Mouse (Mus musculus) midbrain, embryonic 14.5 days (tissue): ENCODE data around the gene Lonp2. TPM values are rescaled to one million over a fixed set of nuclear protein-coding genes. Genes with fewer than 3 reads are reported as not detected.

Source experiments
- ATAC-seq: fragments of 200-750 bp; cut with Nextera tagmentation; 2 replicates; pipeline ENCODE4 v1.8.0; 2017; ENCODE audit warnings: moderate number of reproducible peaks, moderate library complexity; ENCODE audit not compliant: low FRiP score, low TSS enrichment
- DNase-seq: peaks from one replicate; pipeline ENCODE4 v3.0.0-alpha.2; 2015
- H3K27ac ChIP-seq: fragments of 300-500 bp; sonication (generic); replicated peaks from 2 replicates; pipeline ENCODE4 v1.5.1; 2014; ENCODE audit warnings: mild to moderate bottlenecking, low read depth, low read length, moderate library complexity
- H3K27me3 ChIP-seq: fragments of 300-500 bp; sonication (generic); 2 replicates; pipeline ENCODE4 v1.6.1; 2014; ENCODE audit warnings: low read length, control low read depth, mixed read lengths; ENCODE audit not compliant: control insufficient read depth, insufficient read depth
- H3K36me3 ChIP-seq: fragments of 300-500 bp; sonication (generic); 2 replicates; pipeline ENCODE4 v1.6.1; 2014; ENCODE audit warnings: low read length, control low read depth; ENCODE audit not compliant: control insufficient read depth, insufficient read depth
- H3K4me1 ChIP-seq: fragments of 300-500 bp; sonication (generic); 2 replicates; pipeline ENCODE4 v1.6.1; 2014; ENCODE audit warnings: mild to moderate bottlenecking, antibody characterized with exemption, low read length, control low read depth; ENCODE audit not compliant: control insufficient read depth, insufficient read depth
- H3K4me2 ChIP-seq: fragments of 300-500 bp; sonication (generic); 2 replicates; pipeline ENCODE4 v1.6.1; 2014; ENCODE audit warnings: mild to moderate bottlenecking, low read length, moderate library complexity
- H3K4me3 ChIP-seq: fragments of 300-500 bp; sonication (generic); replicated peaks from 2 replicates; pipeline ENCODE4 v1.5.1; 2014; ENCODE audit warnings: low read depth, low read length
- H3K9ac ChIP-seq: fragments of 300-500 bp; sonication (generic); replicated peaks from 2 replicates; pipeline ENCODE4 v1.6.1; 2014; ENCODE audit warnings: mild to moderate bottlenecking, low read length, moderate library complexity
- H3K9me3 ChIP-seq: fragments of 300-500 bp; sonication (generic); 2 replicates; pipeline ENCODE4 v1.6.1; 2016; ENCODE audit warnings: low read length, control low read depth, mixed read lengths; ENCODE audit not compliant: control insufficient read depth
- WGBS: fragments of 180-500 bp; shearing (Covaris S2); extraction: QIAGEN DNeasy Blood & Tissue Kit; methylation state at CpG from one replicate; pipeline ENCODE4 v1.1.7; 2014; 5-methylcytosine and 5-hydroxymethylcytosine counted together
- polyA plus RNA-seq: library from polyadenylated mRNA; unstranded; fragments of >200 nt; fragmentation: Nextera tagmentation; extraction: Ambion mirVana; gene quantifications from 2 replicates; pipeline ENCODE4 v1.2.1, GENCODE M21; 2014

Gene Lonp2
- polyA plus RNA-seq, 1 experiment from 2014 or later, result 87.3 TPM

DNA sequence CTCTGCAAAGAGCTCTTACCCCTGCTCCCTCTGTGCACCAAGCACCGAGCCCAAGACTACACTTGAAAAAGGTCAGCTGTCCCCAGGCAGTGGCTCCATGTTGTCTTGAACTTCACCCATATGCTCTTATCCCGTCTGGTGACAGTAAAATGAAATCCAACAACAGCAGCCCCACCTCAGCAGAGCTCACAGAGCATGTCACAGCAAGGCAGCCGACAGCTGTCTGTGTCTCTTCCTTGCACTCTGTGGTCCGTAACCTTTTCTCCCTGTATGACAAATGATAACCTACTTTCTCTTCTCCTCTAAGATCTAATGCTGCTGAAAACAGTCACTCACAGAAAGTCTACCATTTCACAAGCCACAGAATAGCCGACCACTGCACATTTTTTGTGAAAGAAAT lies 82.9 kb downstream of the Lonp2 start:
- no peak for ATAC-seq
- 80% methylated on average over 5 of the region's 5 CpGs for WGBS

DNA sequence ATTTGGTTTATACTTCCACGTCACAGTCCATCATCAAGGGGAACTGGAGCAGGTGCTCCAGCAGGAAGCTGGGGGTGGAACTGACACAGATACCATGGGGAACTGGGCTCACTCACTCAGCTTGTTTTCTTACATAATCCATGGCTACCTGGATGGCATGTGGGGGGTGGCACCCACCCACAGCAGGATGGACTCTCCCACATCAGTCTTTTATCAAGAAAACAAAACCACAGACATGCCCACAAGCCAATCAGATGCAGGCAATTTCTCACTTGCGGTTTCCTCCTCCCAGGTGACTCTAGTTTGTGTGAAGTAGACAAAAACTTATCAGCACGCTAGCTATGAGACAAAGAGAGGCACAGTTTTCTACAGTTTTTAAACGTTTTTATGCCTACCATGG lies 84.0 kb downstream of the Lonp2 start:
- Histone ChIP-seq H3K27me3 (no peaks in the 10 kb centered on the region), H3K4me2 (no peak overlapping the region), H3K9ac (no peak overlapping the region), H3K27ac (no peak overlapping the region), H3K36me3 (peaks cover 17% of the 10 kb centered on the region), H3K4me3 (no peak overlapping the region), H3K9me3 (no peaks in the 10 kb centered on the region), H3K4me1 (no peaks in the 10 kb centered on the region; the same call in 1 of the 2 replicates)
- 75% methylated on average over 4 of the region's 4 CpGs for WGBS
- ATAC-seq (no peak), DNase-seq (no peak)

More for the DNA sequence above, 82.9 kb downstream of the Lonp2 start:
- H3K27me3 ChIP-seq, result no peaks in the 10 kb centered on the region
- no peak overlapping the region for H3K9ac ChIP-seq
- H3K27ac ChIP-seq, result no peak overlapping the region
- no peaks in the 10 kb centered on the region for H3K4me1 ChIP-seq
- no peak for DNase-seq
- no peak overlapping the region for H3K4me2 ChIP-seq
- no peak overlapping the region for H3K4me3 ChIP-seq
- H3K9me3 ChIP-seq, result no peaks in the 10 kb centered on the region
- H3K36me3 ChIP-seq, result peaks cover 17% of the 10 kb centered on the region

DNA sequence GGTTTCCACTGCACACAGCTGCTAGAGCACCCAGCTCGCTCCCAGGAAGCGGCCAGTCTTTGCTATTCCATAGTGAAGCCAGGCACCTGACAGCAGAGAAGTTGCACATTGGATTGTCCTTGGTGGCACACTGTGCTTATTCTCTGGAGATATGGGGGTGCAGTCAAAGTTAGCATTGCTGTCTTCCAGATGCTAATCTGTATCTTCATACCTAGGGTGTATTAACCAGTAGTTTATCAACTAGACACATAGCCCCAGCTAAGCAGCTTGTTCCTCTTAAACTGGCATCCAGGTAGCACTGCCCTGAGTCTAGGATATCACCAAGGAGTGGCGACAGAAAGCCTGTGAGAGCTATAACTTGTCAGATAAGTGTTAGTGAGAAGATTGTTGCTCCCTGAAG lies 88.8 kb downstream of the Lonp2 start:
- Histone ChIP-seq H3K36me3 (peaks cover 21% of the 10 kb centered on the region), H3K27ac (no peak overlapping the region), H3K4me1 (peaks cover 4% of the 10 kb centered on the region), H3K9ac (no peak overlapping the region), H3K4me3 (no peak overlapping the region), H3K9me3 (no peaks in the 10 kb centered on the region), H3K4me2 (no peak overlapping the region), H3K27me3 (no peaks in the 10 kb centered on the region)
- DNase-seq (no peak), ATAC-seq (no peak)
- WGBS, result 97% methylated on average over 3 of the region's 3 CpGs

DNA sequence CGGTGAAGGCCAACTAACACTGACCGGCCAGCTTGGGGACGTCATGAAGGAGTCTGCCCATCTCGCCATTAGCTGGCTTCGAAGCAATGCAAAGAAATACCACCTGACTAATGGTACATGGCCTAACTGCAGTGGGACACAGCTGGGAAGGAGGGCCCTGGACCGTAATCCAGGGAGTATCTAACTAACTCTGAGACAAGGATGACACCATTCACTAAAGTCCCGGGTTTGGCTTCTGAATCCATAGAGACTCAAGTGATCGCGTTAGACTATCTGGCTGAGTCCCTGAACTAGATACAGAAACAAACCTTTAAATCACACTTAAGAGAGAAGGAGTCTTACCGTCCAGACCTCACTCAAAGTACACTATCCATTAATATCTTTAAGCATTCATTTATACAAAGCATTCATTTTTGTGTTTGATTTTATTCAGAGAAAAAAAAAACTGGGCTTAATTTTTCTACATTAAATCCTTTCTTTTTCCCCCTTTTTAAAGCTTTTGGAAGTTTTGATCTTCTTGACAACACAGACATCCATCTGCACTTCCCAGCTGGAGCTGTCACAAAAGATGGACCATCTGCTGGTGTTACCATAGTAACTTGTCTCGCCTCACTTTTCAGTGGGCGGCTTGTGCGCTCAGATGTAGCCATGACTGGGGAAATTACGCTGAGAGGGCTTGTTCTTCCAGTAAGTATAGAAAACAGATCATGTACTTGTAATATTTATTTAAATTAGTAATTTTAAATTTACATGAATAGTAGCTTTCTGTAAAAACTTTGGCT lies 89.8 kb downstream of the Lonp2 start:
- Histone ChIP-seq H3K4me1 (peaks cover 4% of the 10 kb centered on the region), H3K27me3 (no peaks in the 10 kb centered on the region), H3K36me3 (peaks cover 28% of the 10 kb centered on the region), H3K4me2 (no peak overlapping the region), H3K9ac (no peak overlapping the region), H3K4me3 (no peak overlapping the region), H3K27ac (peak overlapping the region; percentile 63), H3K9me3 (no peaks in the 10 kb centered on the region)
- WGBS, result 44% methylated on average over 14 of the region's 14 CpGs
- peak; percentile 80 for DNase-seq
- ATAC-seq, result no peak

DNA sequence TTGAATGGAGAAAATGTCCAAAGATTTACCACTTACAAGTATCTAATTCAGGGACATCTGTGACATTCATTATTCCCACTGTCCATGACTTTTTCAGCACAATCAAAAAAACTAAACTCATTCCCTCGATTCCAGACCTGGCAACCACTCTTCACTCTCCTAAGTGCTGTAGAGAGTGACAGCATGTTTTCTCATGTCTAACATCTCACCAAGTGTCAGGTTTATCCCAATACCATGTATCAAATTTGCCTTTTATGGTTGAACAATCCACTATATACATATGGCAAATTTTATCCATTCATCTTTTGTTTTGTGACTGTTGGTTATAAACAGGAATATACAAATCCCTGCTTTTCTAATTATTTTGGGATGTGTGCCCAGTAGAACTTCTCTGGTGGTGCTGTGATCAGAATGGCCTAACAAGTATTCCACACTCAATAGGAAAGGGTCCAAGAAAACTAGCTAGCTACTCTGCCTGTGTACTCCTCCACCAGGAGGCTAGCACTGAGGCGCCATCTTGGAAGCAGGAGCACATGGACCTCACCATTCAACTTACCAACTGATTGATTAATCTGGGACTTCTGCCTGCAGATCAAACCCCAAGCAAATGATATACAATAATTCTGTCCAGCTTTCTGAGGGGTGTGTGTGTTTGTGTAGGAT lies 94.6 kb downstream of the Lonp2 start:
- H3K4me1 ChIP-seq, result no peaks in the 10 kb centered on the region
- DNase-seq (no peak), ATAC-seq (no peak)
- H3K4me3 ChIP-seq, result no peak overlapping the region
- H3K4me2 ChIP-seq, result no peak overlapping the region
- no peak overlapping the region for H3K9ac ChIP-seq
- H3K36me3 ChIP-seq, result peaks cover 48% of the 10 kb centered on the region
- no peak overlapping the region for H3K27ac ChIP-seq
- H3K27me3 ChIP-seq, result no peaks in the 10 kb centered on the region
- H3K9me3 ChIP-seq, result no peaks in the 10 kb centered on the region
- 92% methylated on average over 2 of the region's 2 CpGs for WGBS

DNA sequence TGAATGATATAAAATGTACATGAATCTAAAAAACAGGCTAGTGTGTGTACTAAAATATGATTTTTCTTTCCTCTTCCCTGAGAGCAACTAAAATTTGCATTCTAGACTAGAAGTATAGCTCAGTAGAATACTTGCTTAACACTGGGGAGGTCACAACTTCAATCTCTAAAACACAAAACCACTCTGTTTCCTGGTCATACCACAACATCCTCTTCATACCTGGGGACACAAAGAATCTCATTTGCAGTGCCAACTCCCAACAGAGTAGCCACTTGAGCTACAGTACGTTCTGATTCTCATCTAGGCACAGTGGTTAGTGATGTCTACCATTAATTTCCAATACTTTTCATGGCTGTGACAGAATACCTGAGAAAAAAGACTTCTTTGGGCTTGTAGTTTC lies 95.5 kb downstream of the Lonp2 start:
- Histone ChIP-seq H3K27ac (no peak overlapping the region), H3K27me3 (no peaks in the 10 kb centered on the region), H3K36me3 (peaks cover 48% of the 10 kb centered on the region), H3K9me3 (no peaks in the 10 kb centered on the region), H3K4me2 (no peak overlapping the region), H3K4me1 (no peaks in the 10 kb centered on the region), H3K9ac (no peak overlapping the region), H3K4me3 (no peak overlapping the region)
- 94% methylated on average over 1 of the region's 1 CpGs for WGBS
- ATAC-seq (no peak), DNase-seq (no peak)

DNA sequence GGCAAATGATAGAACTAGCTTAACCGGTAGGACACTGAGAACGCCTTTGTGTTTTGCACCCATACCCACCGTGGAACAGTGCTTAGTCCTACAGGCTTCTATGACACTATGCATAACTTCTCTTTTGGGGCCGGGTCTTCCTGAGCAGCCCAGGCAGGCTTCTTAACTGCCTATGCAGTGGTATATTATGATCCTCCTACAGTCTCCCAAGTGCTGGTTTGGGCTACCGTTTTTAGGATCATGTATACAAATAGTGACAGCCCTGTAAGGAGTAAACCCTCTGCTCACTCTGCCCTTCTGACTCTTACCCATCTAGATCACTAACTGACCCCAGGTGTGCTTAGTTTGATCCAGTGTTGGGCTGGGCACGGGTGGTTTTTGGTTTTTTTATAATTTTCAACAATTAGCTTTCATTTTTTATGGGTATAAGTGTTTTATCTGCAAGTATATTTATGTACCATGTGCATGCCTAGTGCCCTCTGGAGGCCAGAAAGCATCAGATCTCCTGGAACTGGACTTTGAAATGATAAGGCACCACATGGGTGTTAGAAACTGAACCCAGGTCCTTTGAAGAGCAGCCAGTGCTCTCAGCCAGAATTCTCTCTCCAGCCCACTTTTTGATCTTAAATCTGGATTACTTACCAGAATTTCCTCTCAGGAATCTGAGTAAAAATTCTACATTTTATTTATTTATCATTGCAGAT lies 97.1 kb downstream of the Lonp2 start:
- no peak for DNase-seq
- no peak for ATAC-seq
- Histone ChIP-seq H3K9me3 (no peaks in the 10 kb centered on the region), H3K9ac (no peak overlapping the region), H3K4me2 (no peak overlapping the region), H3K4me3 (no peak overlapping the region), H3K27ac (no peak overlapping the region), H3K36me3 (peaks cover 44% of the 10 kb centered on the region), H3K4me1 (no peaks in the 10 kb centered on the region), H3K27me3 (no peaks in the 10 kb centered on the region)
- WGBS, result 93% methylated on average over 6 of the region's 6 CpGs

DNA sequence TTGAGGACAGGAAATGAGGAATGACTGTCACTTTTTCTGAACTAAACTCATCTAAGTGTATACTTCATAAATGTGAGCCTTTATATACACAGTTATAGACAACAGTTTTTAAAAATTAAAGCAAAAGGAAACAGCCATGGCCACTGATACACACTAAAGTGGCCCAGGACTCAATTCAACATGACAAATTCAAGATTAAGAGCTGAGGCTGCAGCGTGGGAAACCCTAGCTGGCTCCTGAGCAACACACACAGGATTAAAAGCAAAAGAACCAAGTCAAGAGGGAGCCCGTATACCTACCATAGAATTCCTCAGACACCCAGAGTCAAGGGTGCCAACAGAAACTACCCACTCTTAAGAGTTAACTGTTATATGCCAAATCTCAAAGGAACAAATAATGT lies 97.6 kb downstream of the Lonp2 start:
- Histone ChIP-seq H3K27ac (no peak overlapping the region), H3K4me3 (no peak overlapping the region), H3K36me3 (peaks cover 43% of the 10 kb centered on the region), H3K4me2 (no peak overlapping the region), H3K27me3 (no peaks in the 10 kb centered on the region), H3K9ac (no peak overlapping the region), H3K4me1 (no peaks in the 10 kb centered on the region), H3K9me3 (no peaks in the 10 kb centered on the region)
- ATAC-seq, result no peak
- 89% methylated on average over 2 of the region's 2 CpGs for WGBS
- no peak for DNase-seq
